Mouse (Mus musculus) G1E-ER4 (cell line): ENCODE measurements around the gene Fam189b. TPM values are rescaled to one million over a fixed set of nuclear protein-coding genes. Genes with fewer than 3 reads are reported as not detected.

Experiments
- GATA1 ChIP-seq: IDR thresholded peaks from one replicate; pipeline ENCODE4 v1.8.0; 2012; ENCODE audit warnings: low read length, inconsistent platforms
- polyA plus RNA-seq: library from polyadenylated mRNA; stranded (reverse); fragments of >175 nt; gene quantifications from 2 replicates; pipeline ENCODE4 v1.2.3, GENCODE M21; 2012

The Fam189b gene
- polyA plus RNA-seq, 1 experiment = 13.1 TPM

- no peak for TF ChIP-seq GATA1
Measured at GRCm38 (mm10) chr3:89187690-89188477, 4.9 kb downstream of the Fam189b start.

- TF ChIP-seq GATA1 = no peak
Measured at GRCm38 (mm10) chr3:89188478-89188875, 5.5 kb downstream of the Fam189b start.

GRCm38 (mm10) chr3:89190436-89190835 is 7.5 kb downstream of the Fam189b start:
- no peak for TF ChIP-seq GATA1

GRCm38 (mm10) chr3:89193351-89193750 is 10.4 kb downstream of the Fam189b start:
- TF ChIP-seq GATA1 = no peak

- TF ChIP-seq GATA1 = no peak
Measured at GRCm38 (mm10) chr3:89193853-89194252, 10.9 kb downstream of the Fam189b start.

- no peak for TF ChIP-seq GATA1
Measured at GRCm38 (mm10) chr3:89195979-89196877, 13.3 kb downstream of the Fam189b start.

- TF ChIP-seq GATA1 = no peak
Measured at GRCm38 (mm10) chr3:89199839-89200238, 16.9 kb downstream of the Fam189b start.

GRCm38 (mm10) chr3:89202253-89203141 is 19.6 kb downstream of the Fam189b start, which contains the start of gene Gba:
Gba (plus strand) TSS chr3:89202928.
- TF ChIP-seq GATA1 = no peak

- no peak for TF ChIP-seq GATA1
Measured at GRCm38 (mm10) chr3:89203142-89203514, 20.2 kb downstream of the Fam189b start.

GRCm38 (mm10) chr3:89206079-89206478 is 23.1 kb downstream of the Fam189b start:
- no peak for TF ChIP-seq GATA1

- no peak for TF ChIP-seq GATA1
Measured at GRCm38 (mm10) chr3:89206695-89207094, 23.8 kb downstream of the Fam189b start.

GRCm38 (mm10) chr3:89208075-89208657 is 25.2 kb downstream of the Fam189b start:
- TF ChIP-seq GATA1 = no peak

- no peak for TF ChIP-seq GATA1
Measured at GRCm38 (mm10) chr3:89208736-89209135, 25.8 kb downstream of the Fam189b start.

GRCm38 (mm10) chr3:89209731-89210130 is 26.8 kb downstream of the Fam189b start:
- TF ChIP-seq GATA1 = no peak

- TF ChIP-seq GATA1 = no peak
Measured at GRCm38 (mm10) chr3:89210162-89210561, 27.2 kb downstream of the Fam189b start.
